Mouse (Mus musculus): ENCODE results near the gene Soat2.

The Soat2 gene

GRCm38 (mm10) chr15:102179924-102180323 is 29.6 kb downstream of the Soat2 start:
- in situ Hi-C loops (cut with MboI; ENCODE audit: unreplicated experiment in 2 of 2) = loop anchor here (5.0 kb wide), 1 partner anchor 42 kb away; no protein-coding TSS in a partner anchor

- in situ Hi-C loops (cut with MboI; ENCODE audit: unreplicated experiment in 2 of 2) = no loop called here
Measured at GRCm38 (mm10) chr15:102183076-102183475, 32.8 kb downstream of the Soat2 start.

GRCm38 (mm10) chr15:102186239-102186638 is 35.9 kb downstream of the Soat2 start:
- in situ Hi-C loops (cut with MboI; ENCODE audit: unreplicated experiment in 2 of 2) = no loop called here

- in situ Hi-C loops (cut with MboI; ENCODE audit: unreplicated experiment in 2 of 2) = no loop called here
Measured at GRCm38 (mm10) chr15:102188096-102188495, 37.8 kb downstream of the Soat2 start.

GRCm38 (mm10) chr15:102188883-102189282 is 38.6 kb downstream of the Soat2 start:
- in situ Hi-C loops (cut with MboI; ENCODE audit: unreplicated experiment in 2 of 2) = no loop called here

GRCm38 (mm10) chr15:102191699-102192098 is 41.4 kb downstream of the Soat2 start:
- in situ Hi-C loops (cut with MboI; ENCODE audit: unreplicated experiment in 2 of 2) = no loop called here

GRCm38 (mm10) chr15:102192271-102192812 is 42.0 kb downstream of the Soat2 start:
- in situ Hi-C loops (cut with MboI; ENCODE audit: unreplicated experiment in 2 of 2) = no loop called here

- in situ Hi-C loops (cut with MboI; ENCODE audit: unreplicated experiment in 2 of 2) = no loop called here
Measured at GRCm38 (mm10) chr15:102192820-102193386, 42.6 kb downstream of the Soat2 start.

GRCm38 (mm10) chr15:102193652-102194051 is 43.3 kb downstream of the Soat2 start:
- in situ Hi-C loops (cut with MboI; ENCODE audit: unreplicated experiment in 2 of 2) = no loop called here

GRCm38 (mm10) chr15:102194439-102194838 is 44.1 kb downstream of the Soat2 start:
- in situ Hi-C loops (cut with MboI; ENCODE audit: unreplicated experiment in 2 of 2) = no loop called here

GRCm38 (mm10) chr15:102195373-102195772 is 45.0 kb downstream of the Soat2 start:
- in situ Hi-C loops (cut with MboI; ENCODE audit: unreplicated experiment in 2 of 2) = no loop called here

GRCm38 (mm10) chr15:102198841-102199240 is 48.5 kb downstream of the Soat2 start:
- in situ Hi-C loops (cut with MboI; ENCODE audit: unreplicated experiment in 2 of 2) = no loop called here

GRCm38 (mm10) chr15:102202971-102203834 is 52.9 kb downstream of the Soat2 start, which contains the start of gene Zfp740:
TSS of gene Zfp740 (plus strand) at chr15:102203249.
- in situ Hi-C loops (cut with MboI; ENCODE audit: unreplicated experiment in 2 of 2) = no loop called here

- in situ Hi-C loops (cut with MboI; ENCODE audit: unreplicated experiment in 2 of 2) = no loop called here
Measured at GRCm38 (mm10) chr15:102203835-102204381, 53.6 kb downstream of the Soat2 start.

GRCm38 (mm10) chr15:102204674-102205505 is 54.6 kb downstream of the Soat2 start, which contains the start of gene Csad:
TSS of gene Csad (minus strand) at chr15:102204724.
- in situ Hi-C loops (cut with MboI; ENCODE audit: unreplicated experiment in 2 of 2) = no loop called here

GRCm38 (mm10) chr15:102205779-102206178 is 55.5 kb downstream of the Soat2 start:
- in situ Hi-C loops (cut with MboI; ENCODE audit: unreplicated experiment in 2 of 2) = no loop called here

- in situ Hi-C loops (cut with MboI; ENCODE audit: unreplicated experiment in 2 of 2) = no loop called here
Measured at GRCm38 (mm10) chr15:102207351-102207750, 57.0 kb downstream of the Soat2 start.

GRCm38 (mm10) chr15:102208092-102208561 is 57.8 kb downstream of the Soat2 start:
- in situ Hi-C loops (cut with MboI; ENCODE audit: unreplicated experiment in 2 of 2) = no loop called here

- in situ Hi-C loops (cut with MboI; ENCODE audit: unreplicated experiment in 2 of 2) = no loop called here
Measured at GRCm38 (mm10) chr15:102209114-102209513, 58.8 kb downstream of the Soat2 start.

GRCm38 (mm10) chr15:102210816-102211215 is 60.5 kb downstream of the Soat2 start:
- in situ Hi-C loops (cut with MboI; ENCODE audit: unreplicated experiment in 2 of 2) = no loop called here
